Mouse (Mus musculus) embryonic fibroblast, embryonic 13.5 days (primary cell): ENCODE results near the gene Loxl1.

Source experiments
- CTCF ChIP-seq: IDR thresholded peaks from 2 replicates; pipeline ENCODE4 v1.5.1; 2011; ENCODE audit warnings: mild to moderate bottlenecking, control low read depth, low read length, moderate library complexity, borderline replicate concordance; ENCODE audit not compliant: insufficient read depth
- POLR2A ChIP-seq: IDR thresholded peaks from 2 replicates; pipeline ENCODE4 v1.6.1; 2011; ENCODE audit warnings: low read depth, mild to moderate bottlenecking, control low read depth, low read length, moderate library complexity

DNA sequence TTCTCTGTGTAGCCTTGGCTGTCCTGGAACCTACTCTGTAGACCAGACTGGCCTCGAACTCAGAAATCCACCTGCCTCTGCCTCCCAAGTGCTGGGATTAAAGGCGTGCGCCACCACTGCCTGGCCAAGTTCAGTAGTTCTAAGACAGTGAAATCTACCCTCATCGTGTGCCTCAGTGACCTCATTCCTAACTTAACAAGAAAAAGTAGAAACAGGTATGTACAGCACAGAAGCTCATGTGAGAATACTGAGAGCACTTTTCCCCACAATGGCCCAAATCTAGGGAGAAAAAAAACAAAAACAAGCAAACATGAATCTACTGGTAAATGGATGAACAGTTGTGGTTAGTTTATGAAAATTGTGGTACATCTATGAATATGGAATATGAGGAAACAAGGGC, 34.7 kb downstream of the Loxl1 start:
- TF ChIP-seq CTCF, result no peak
- TF ChIP-seq POLR2A, result no peak
